Mouse (Mus musculus) neural tube, embryonic 15.5 days (tissue): ENCODE measurements around the gene Maml3. TPM values are rescaled to one million over a fixed set of nuclear protein-coding genes. Genes with fewer than 3 reads are reported as not detected.

Source experiments
- ATAC-seq: fragments of 200-750 bp; cut with Nextera tagmentation; 2 replicates; pipeline ENCODE4 v1.8.0; 2017; ENCODE audit warnings: mild to moderate bottlenecking, moderate TSS enrichment, moderate library complexity; ENCODE audit not compliant: low FRiP score
- H3K27ac ChIP-seq: fragments of 300-500 bp; sonication (generic); replicated peaks from 2 replicates; pipeline ENCODE4 v1.5.1; 2015; ENCODE audit warnings: mild to moderate bottlenecking, inconsistent platforms
- H3K27me3 ChIP-seq: fragments of 300-500 bp; sonication (generic); replicated peaks from 2 replicates; pipeline ENCODE4 v1.6.1; 2015; ENCODE audit warnings: inconsistent platforms
- H3K36me3 ChIP-seq: fragments of 300-500 bp; sonication (generic); 2 replicates; pipeline ENCODE4 v1.6.1; 2015; ENCODE audit warnings: inconsistent platforms
- H3K4me1 ChIP-seq: fragments of 300-500 bp; sonication (generic); 2 replicates; pipeline ENCODE4 v1.6.1; 2015; ENCODE audit warnings: inconsistent platforms
- H3K4me2 ChIP-seq: fragments of 300-500 bp; sonication (generic); 2 replicates; pipeline ENCODE4 v1.6.1; 2015; ENCODE audit warnings: inconsistent platforms, mild to moderate bottlenecking, moderate library complexity
- H3K4me3 ChIP-seq: fragments of 300-500 bp; sonication (generic); replicated peaks from 2 replicates; pipeline ENCODE4 v1.5.1; 2015; ENCODE audit warnings: mild to moderate bottlenecking, inconsistent platforms
- H3K9ac ChIP-seq: fragments of 300-500 bp; sonication (generic); replicated peaks from 2 replicates; pipeline ENCODE4 v1.6.1; 2015; ENCODE audit warnings: mild to moderate bottlenecking, inconsistent platforms
- H3K9me3 ChIP-seq: fragments of 300-500 bp; sonication (generic); replicated peaks from 2 replicates; pipeline ENCODE4 v1.6.1; 2016; ENCODE audit warnings: inconsistent platforms
- WGBS: fragments of 180-500 bp; shearing (Covaris S2); methylation state at CpG from one replicate; pipeline ENCODE4 v1.1.7; 2015; ENCODE audit warnings: mixed read lengths; 5-methylcytosine and 5-hydroxymethylcytosine counted together
- polyA plus RNA-seq: library from polyadenylated mRNA; unstranded; fragments of >200 nt; fragmentation: Nextera tagmentation; extraction: Ambion mirVana; gene quantifications from 2 replicates; pipeline ENCODE4 v1.2.1, GENCODE M21; 2015

Maml3 gene
- polyA plus RNA-seq, 1 experiment from 2014 or later, result 7.6 TPM

GRCm38 (mm10) chr3:52088458-52089341 is 16.2 kb downstream of the Maml3 start:
- 4% methylated on average over 19 of the region's 19 CpGs for WGBS
- H3K4me1 ChIP-seq, result peaks cover 43% of the 10 kb centered on the region

GRCm38 (mm10) chr3:52087636-52088280 is 17.1 kb downstream of the Maml3 start:
- H3K27ac ChIP-seq, result peak overlapping the region; percentile 74
- ATAC-seq, result no peak
- no peaks in the 10 kb centered on the region for H3K36me3 ChIP-seq
- H3K4me2 ChIP-seq, result no peak overlapping the region; the same call in 1 of the 2 replicates
- H3K9ac ChIP-seq, result no peak overlapping the region
- H3K27me3 ChIP-seq, result no peaks in the 10 kb centered on the region
- H3K4me1 ChIP-seq, result peaks cover 43% of the 10 kb centered on the region
- H3K9me3 ChIP-seq, result no peaks in the 10 kb centered on the region
- WGBS, result 41% methylated on average over 7 of the region's 7 CpGs
- H3K4me3 ChIP-seq, result no peak overlapping the region

More at GRCm38 (mm10) chr3:52088458-52089341, 16.2 kb downstream of the Maml3 start:
- peak; percentile 83 for ATAC-seq
- Histone ChIP-seq H3K36me3 (no peaks in the 10 kb centered on the region), H3K27me3 (no peaks in the 10 kb centered on the region), H3K4me3 (no peak overlapping the region), H3K9me3 (no peaks in the 10 kb centered on the region), H3K27ac (peak overlapping the region; percentile 74), H3K4me2 (peak overlapping the region; percentile 43), H3K9ac (0 out of 2 replicates have a peak overlapping the region, but pooled peaks have one; percentile 17)

GRCm38 (mm10) chr3:52078763-52079162 is 26.1 kb downstream of the Maml3 start:
- WGBS, result 86% methylated on average over 2 of the region's 2 CpGs
- no peak for ATAC-seq
- H3K27ac ChIP-seq, result no peak overlapping the region
- H3K4me1 ChIP-seq, result no peaks in the 10 kb centered on the region
- H3K36me3 ChIP-seq, result no peaks in the 10 kb centered on the region
- H3K27me3 ChIP-seq, result no peaks in the 10 kb centered on the region
- H3K9me3 ChIP-seq, result no peaks in the 10 kb centered on the region
- no peak overlapping the region for H3K4me3 ChIP-seq
- no peak overlapping the region for H3K9ac ChIP-seq
- no peak overlapping the region for H3K4me2 ChIP-seq

- no peak overlapping the region for H3K27ac ChIP-seq
- H3K9ac ChIP-seq, result no peak overlapping the region
- no peak for ATAC-seq
- no peak overlapping the region for H3K4me2 ChIP-seq
- no peaks in the 10 kb centered on the region for H3K27me3 ChIP-seq
- H3K4me1 ChIP-seq, result peaks cover 29% of the 10 kb centered on the region
- WGBS, result 75% methylated on average over 6 of the region's 6 CpGs
- no peaks in the 10 kb centered on the region for H3K36me3 ChIP-seq
- H3K4me3 ChIP-seq, result no peak overlapping the region
- no peaks in the 10 kb centered on the region for H3K9me3 ChIP-seq
These were observed 30.9 kb downstream of the Maml3 start for GRCm38 (mm10) chr3:52073959-52074358.

GRCm38 (mm10) chr3:52071996-52072395 is 32.9 kb downstream of the Maml3 start:
- Histone ChIP-seq H3K9me3 (no peaks in the 10 kb centered on the region), H3K4me2 (no peak overlapping the region), H3K36me3 (no peaks in the 10 kb centered on the region), H3K4me1 (peaks cover 29% of the 10 kb centered on the region), H3K4me3 (no peak overlapping the region), H3K27ac (no peak overlapping the region), H3K27me3 (no peaks in the 10 kb centered on the region), H3K9ac (no peak overlapping the region)
- 58% methylated on average over 5 of the region's 5 CpGs for WGBS
- no peak for ATAC-seq

GRCm38 (mm10) chr3:52070163-52070478 is 34.8 kb downstream of the Maml3 start:
- WGBS, result 2% methylated on average over 4 of the region's 4 CpGs
- Histone ChIP-seq H3K4me3 (peak overlapping the region; percentile 31), H3K4me2 (peak overlapping the region; percentile 55), H3K36me3 (no peaks in the 10 kb centered on the region), H3K9ac (peak overlapping the region; percentile 31; the same call in 1 of the 2 replicates), H3K27ac (peak overlapping the region; percentile 60), H3K27me3 (no peaks in the 10 kb centered on the region), H3K4me1 (peaks cover 34% of the 10 kb centered on the region), H3K9me3 (no peaks in the 10 kb centered on the region)
- ATAC-seq, result peak; percentile 25; the same call in 1 of the 2 replicates

- Histone ChIP-seq H3K9ac (peak overlapping the region; percentile 31; the same call in 1 of the 2 replicates), H3K4me2 (peak overlapping the region; percentile 55), H3K27me3 (no peaks in the 10 kb centered on the region), H3K4me1 (peaks cover 34% of the 10 kb centered on the region), H3K27ac (peak overlapping the region; percentile 60), H3K36me3 (no peaks in the 10 kb centered on the region), H3K4me3 (peak overlapping the region; percentile 31), H3K9me3 (no peaks in the 10 kb centered on the region)
- ATAC-seq, result peak; percentile 71
- 10% methylated on average over 25 of the region's 25 CpGs for WGBS
These were observed 35.3 kb downstream of the Maml3 start for GRCm38 (mm10) chr3:52069304-52070162.

- H3K27ac ChIP-seq, result no peak overlapping the region; the same call in 1 of the 2 replicates
- H3K27me3 ChIP-seq, result no peaks in the 10 kb centered on the region
- no peaks in the 10 kb centered on the region for H3K36me3 ChIP-seq
- peaks cover 34% of the 10 kb centered on the region for H3K4me1 ChIP-seq
- peak overlapping the region; percentile 55; the same call in 1 of the 2 replicates for H3K4me2 ChIP-seq
- H3K9me3 ChIP-seq, result no peaks in the 10 kb centered on the region
- no peak overlapping the region for H3K4me3 ChIP-seq
- H3K9ac ChIP-seq, result no peak overlapping the region
- WGBS, result 66% methylated on average over 3 of the region's 3 CpGs
- ATAC-seq, result no peak
These were observed 36.0 kb downstream of the Maml3 start for GRCm38 (mm10) chr3:52068885-52069284.

- 80% methylated on average over 6 of the region's 6 CpGs for WGBS
- ATAC-seq, result no peak
- no peak overlapping the region for H3K27ac ChIP-seq
These were observed 37.7 kb downstream of the Maml3 start for GRCm38 (mm10) chr3:52067181-52067580.

GRCm38 (mm10) chr3:52066142-52066541 is 38.7 kb downstream of the Maml3 start:
- no peak overlapping the region for H3K4me3 ChIP-seq
- H3K27ac ChIP-seq, result no peak overlapping the region
- H3K4me1 ChIP-seq, result peaks cover 33% of the 10 kb centered on the region
- no peak overlapping the region for H3K4me2 ChIP-seq
- ATAC-seq, result no peak
- no peaks in the 10 kb centered on the region for H3K36me3 ChIP-seq
- no peaks in the 10 kb centered on the region for H3K27me3 ChIP-seq
- 65% methylated on average over 3 of the region's 3 CpGs for WGBS
- H3K9ac ChIP-seq, result no peak overlapping the region
- H3K9me3 ChIP-seq, result no peaks in the 10 kb centered on the region

More at GRCm38 (mm10) chr3:52067181-52067580, 37.7 kb downstream of the Maml3 start:
- Histone ChIP-seq H3K9ac (no peak overlapping the region), H3K4me3 (no peak overlapping the region), H3K9me3 (no peaks in the 10 kb centered on the region), H3K27me3 (no peaks in the 10 kb centered on the region), H3K4me2 (no peak overlapping the region), H3K4me1 (peaks cover 36% of the 10 kb centered on the region), H3K36me3 (no peaks in the 10 kb centered on the region)

- no peaks in the 10 kb centered on the region for H3K36me3 ChIP-seq
- no peak overlapping the region for H3K27ac ChIP-seq
- no peak overlapping the region for H3K4me2 ChIP-seq
- H3K9me3 ChIP-seq, result no peaks in the 10 kb centered on the region
- no peaks in the 10 kb centered on the region for H3K27me3 ChIP-seq
- peaks cover 16% of the 10 kb centered on the region for H3K4me1 ChIP-seq
- H3K9ac ChIP-seq, result no peak overlapping the region
- H3K4me3 ChIP-seq, result no peak overlapping the region
- ATAC-seq, result no peak
- WGBS, result 79% methylated on average over 3 of the region's 3 CpGs
These were observed 41.6 kb downstream of the Maml3 start for GRCm38 (mm10) chr3:52063261-52063655.
